Mouse (Mus musculus): Measurements from ENCODE around the gene Eif4ebp2. TPM values are rescaled to one million over a fixed set of nuclear protein-coding genes. Genes with fewer than 3 reads are reported as not detected.
"Not testable (repeated sequence)": the region's sequence is repeated elsewhere in the genome, so short reads cannot be mapped to it uniquely, and the experiment has no call there.

The Eif4ebp2 gene
- total RNA-seq, 2 experiments from 2014 or later: 111 to 113 TPM

GRCm38 (mm10) chr10:61466873-61467272 is 14.4 kb upstream of the Eif4ebp2 start:
- no peak for DNase-seq (ENCODE audit: low spot score in 2 of 2)

- no peak for DNase-seq (ENCODE audit: low spot score in 2 of 2)
Measured at GRCm38 (mm10) chr10:61466242-61466641, 13.8 kb upstream of the Eif4ebp2 start.

GRCm38 (mm10) chr10:61465009-61465408 is 12.5 kb upstream of the Eif4ebp2 start:
- no peak for DNase-seq (ENCODE audit: low spot score in 2 of 2)

- no peak for DNase-seq (ENCODE audit: low spot score in 2 of 2)
Measured at GRCm38 (mm10) chr10:61457182-61457581, 4.7 kb upstream of the Eif4ebp2 start.

- DNase-seq (ENCODE audit: low spot score in 2 of 2): not testable (repeated sequence)
Measured at GRCm38 (mm10) chr10:61453171-61453570, 710 bp upstream of the Eif4ebp2 start.

GRCm38 (mm10) chr10:61451931-61452617 is 387 bp downstream of the Eif4ebp2 start:
- DNase-seq (ENCODE audit: low spot score in 2 of 2): peak; percentile 42 to 43

GRCm38 (mm10) chr10:61451463-61451930 is 964 bp downstream of the Eif4ebp2 start:
- DNase-seq (ENCODE audit: low spot score in 2 of 2): peak in 1 of 2 experiments; percentile 37

GRCm38 (mm10) chr10:61448834-61449233 is 3.6 kb downstream of the Eif4ebp2 start:
- DNase-seq (ENCODE audit: low spot score in 2 of 2): no peak

- DNase-seq (ENCODE audit: low spot score in 2 of 2): no peak
Measured at GRCm38 (mm10) chr10:61447581-61448353, 4.7 kb downstream of the Eif4ebp2 start.

GRCm38 (mm10) chr10:61445016-61445415 is 7.4 kb downstream of the Eif4ebp2 start:
- no peak for DNase-seq (ENCODE audit: low spot score in 2 of 2)

- DNase-seq (ENCODE audit: low spot score in 2 of 2): no peak
Measured at GRCm38 (mm10) chr10:61443876-61444275, 8.6 kb downstream of the Eif4ebp2 start.

- no peak for DNase-seq (ENCODE audit: low spot score in 2 of 2)
Measured at GRCm38 (mm10) chr10:61443456-61443855, 9.0 kb downstream of the Eif4ebp2 start.

- no peak for DNase-seq (ENCODE audit: low spot score in 2 of 2)
Measured at GRCm38 (mm10) chr10:61440202-61440800, 12.2 kb downstream of the Eif4ebp2 start.

GRCm38 (mm10) chr10:61431375-61431774 is 21.1 kb downstream of the Eif4ebp2 start:
- DNase-seq (ENCODE audit: low spot score in 2 of 2): no peak

GRCm38 (mm10) chr10:61429043-61429442 is 23.4 kb downstream of the Eif4ebp2 start:
- no peak for DNase-seq (ENCODE audit: low spot score in 2 of 2)

GRCm38 (mm10) chr10:61428416-61428815 is 24.0 kb downstream of the Eif4ebp2 start:
- DNase-seq (ENCODE audit: low spot score in 2 of 2): no peak

GRCm38 (mm10) chr10:61427951-61428350 is 24.5 kb downstream of the Eif4ebp2 start:
- DNase-seq (ENCODE audit: low spot score in 2 of 2): no peak

GRCm38 (mm10) chr10:61426251-61426757 is 26.2 kb downstream of the Eif4ebp2 start:
- DNase-seq (ENCODE audit: low spot score in 2 of 2): no peak

GRCm38 (mm10) chr10:61425047-61425446 is 27.4 kb downstream of the Eif4ebp2 start:
- DNase-seq (ENCODE audit: low spot score in 2 of 2): no peak

GRCm38 (mm10) chr10:61424500-61424899 is 28.0 kb downstream of the Eif4ebp2 start:
- DNase-seq (ENCODE audit: low spot score in 2 of 2): no peak

- peak; percentile 23 to 46 for DNase-seq (ENCODE audit: low spot score in 2 of 2)
Measured at GRCm38 (mm10) chr10:61423289-61423688, 29.2 kb downstream of the Eif4ebp2 start.

- no peak for DNase-seq (ENCODE audit: low spot score in 2 of 2)
Measured at GRCm38 (mm10) chr10:61422861-61423260, 29.6 kb downstream of the Eif4ebp2 start.
